Mouse (Mus musculus): ENCODE measurements around the gene Rhd. TPM values are rescaled to one million over a fixed set of nuclear protein-coding genes. Genes with fewer than 3 reads are reported as not detected.

Rhd gene
- polyA plus RNA-seq, 1 experiment, result 1.6 TPM

- peaks cover 3% of the 10 kb centered on the region for H3K4me1 ChIP-seq (ENCODE audit: control insufficient read depth, insufficient read depth, low read length)
- H3K36me3 ChIP-seq (ENCODE audit: control insufficient read depth, insufficient read depth, low read length), result no peaks in the 10 kb centered on the region
- TF ChIP-seq CTCF (IDR thresholded peaks at IDR 0.05; ENCODE audit: control insufficient read depth, insufficient read depth, insufficient replicate concordance, low read depth, low read length), result no peak
- TF ChIP-seq POLR2A (IDR thresholded peaks at IDR 0.05; ENCODE audit: control insufficient read depth, low read depth, low read length), result no peak
- H3K27ac ChIP-seq (ENCODE audit: control insufficient read depth, insufficient read depth, low read depth, low read length), result no peak overlapping the region
- H3K4me3 ChIP-seq (ENCODE audit: control insufficient read depth, low read depth, low read length), result no peak overlapping the region
- H3K27me3 ChIP-seq (ENCODE audit: control insufficient read depth, insufficient read depth, low read length), result no peaks in the 10 kb centered on the region
These were observed 3.7 kb downstream of the Rhd start for GRCm38 (mm10) chr4:134868065-134868464.

- no peaks in the 10 kb centered on the region for H3K36me3 ChIP-seq (ENCODE audit: control insufficient read depth, insufficient read depth, low read length)
- H3K4me1 ChIP-seq (ENCODE audit: control insufficient read depth, insufficient read depth, low read length), result peaks cover 3% of the 10 kb centered on the region
- H3K27ac ChIP-seq (ENCODE audit: control insufficient read depth, insufficient read depth, low read depth, low read length), result no peak overlapping the region
- no peak for TF ChIP-seq POLR2A (IDR thresholded peaks at IDR 0.05; ENCODE audit: control insufficient read depth, low read depth, low read length)
- TF ChIP-seq CTCF (IDR thresholded peaks at IDR 0.05; ENCODE audit: control insufficient read depth, insufficient read depth, insufficient replicate concordance, low read depth, low read length), result no peak
- H3K27me3 ChIP-seq (ENCODE audit: control insufficient read depth, insufficient read depth, low read length), result no peaks in the 10 kb centered on the region
- no peak overlapping the region for H3K4me3 ChIP-seq (ENCODE audit: control insufficient read depth, low read depth, low read length)
These were observed 4.2 kb downstream of the Rhd start for GRCm38 (mm10) chr4:134868490-134868889.

- no peak for TF ChIP-seq CTCF (IDR thresholded peaks at IDR 0.05; ENCODE audit: control insufficient read depth, insufficient read depth, insufficient replicate concordance, low read depth, low read length)
- no peak for TF ChIP-seq POLR2A (IDR thresholded peaks at IDR 0.05; ENCODE audit: control insufficient read depth, low read depth, low read length)
- H3K36me3 ChIP-seq (ENCODE audit: control insufficient read depth, insufficient read depth, low read length), result no peaks in the 10 kb centered on the region
- no peak overlapping the region for H3K4me3 ChIP-seq (ENCODE audit: control insufficient read depth, low read depth, low read length)
- peaks cover 3% of the 10 kb centered on the region for H3K4me1 ChIP-seq (ENCODE audit: control insufficient read depth, insufficient read depth, low read length)
- H3K27ac ChIP-seq (ENCODE audit: control insufficient read depth, insufficient read depth, low read depth, low read length), result no peak overlapping the region
- no peaks in the 10 kb centered on the region for H3K27me3 ChIP-seq (ENCODE audit: control insufficient read depth, insufficient read depth, low read length)
These were observed 4.9 kb downstream of the Rhd start for GRCm38 (mm10) chr4:134869068-134869730.

- Histone ChIP-seq H3K27me3 (ENCODE audit: control insufficient read depth, insufficient read depth, low read length) (no peaks in the 10 kb centered on the region), H3K4me3 (ENCODE audit: control insufficient read depth, low read depth, low read length) (no peak overlapping the region), H3K4me1 (ENCODE audit: control insufficient read depth, insufficient read depth, low read length) (peaks cover 3% of the 10 kb centered on the region), H3K27ac (ENCODE audit: control insufficient read depth, insufficient read depth, low read depth, low read length) (no peak overlapping the region), H3K36me3 (ENCODE audit: control insufficient read depth, insufficient read depth, low read length) (no peaks in the 10 kb centered on the region)
- no peak for TF ChIP-seq POLR2A (IDR thresholded peaks at IDR 0.05; ENCODE audit: control insufficient read depth, low read depth, low read length)
- TF ChIP-seq CTCF (IDR thresholded peaks at IDR 0.05; ENCODE audit: control insufficient read depth, insufficient read depth, insufficient replicate concordance, low read depth, low read length), result no peak
These were observed 5.6 kb downstream of the Rhd start for GRCm38 (mm10) chr4:134869815-134870375.

GRCm38 (mm10) chr4:134871477-134871876 lies 7.1 kb downstream of the Rhd start:
- Histone ChIP-seq H3K4me1 (ENCODE audit: control insufficient read depth, insufficient read depth, low read length) (peaks cover 3% of the 10 kb centered on the region), H3K4me3 (ENCODE audit: control insufficient read depth, low read depth, low read length) (no peak overlapping the region), H3K36me3 (ENCODE audit: control insufficient read depth, insufficient read depth, low read length) (no peaks in the 10 kb centered on the region), H3K27me3 (ENCODE audit: control insufficient read depth, insufficient read depth, low read length) (no peaks in the 10 kb centered on the region), H3K27ac (ENCODE audit: control insufficient read depth, insufficient read depth, low read depth, low read length) (no peak overlapping the region)
- TF ChIP-seq POLR2A (IDR thresholded peaks at IDR 0.05; ENCODE audit: control insufficient read depth, low read depth, low read length) (no peak), CTCF (IDR thresholded peaks at IDR 0.05; ENCODE audit: control insufficient read depth, insufficient read depth, insufficient replicate concordance, low read depth, low read length) (no peak)

GRCm38 (mm10) chr4:134871950-134872349 lies 7.6 kb downstream of the Rhd start:
- Histone ChIP-seq H3K4me1 (ENCODE audit: control insufficient read depth, insufficient read depth, low read length) (peaks cover 3% of the 10 kb centered on the region), H3K36me3 (ENCODE audit: control insufficient read depth, insufficient read depth, low read length) (no peaks in the 10 kb centered on the region), H3K27me3 (ENCODE audit: control insufficient read depth, insufficient read depth, low read length) (no peaks in the 10 kb centered on the region), H3K27ac (ENCODE audit: control insufficient read depth, insufficient read depth, low read depth, low read length) (no peak overlapping the region), H3K4me3 (ENCODE audit: control insufficient read depth, low read depth, low read length) (no peak overlapping the region)
- TF ChIP-seq CTCF (IDR thresholded peaks at IDR 0.05; ENCODE audit: control insufficient read depth, insufficient read depth, insufficient replicate concordance, low read depth, low read length) (no peak), POLR2A (IDR thresholded peaks at IDR 0.05; ENCODE audit: control insufficient read depth, low read depth, low read length) (no peak)

- Histone ChIP-seq H3K36me3 (ENCODE audit: control insufficient read depth, insufficient read depth, low read length) (no peaks in the 10 kb centered on the region), H3K4me1 (ENCODE audit: control insufficient read depth, insufficient read depth, low read length) (peaks cover 6% of the 10 kb centered on the region), H3K27me3 (ENCODE audit: control insufficient read depth, insufficient read depth, low read length) (no peaks in the 10 kb centered on the region), H3K4me3 (ENCODE audit: control insufficient read depth, low read depth, low read length) (no peak overlapping the region), H3K27ac (ENCODE audit: control insufficient read depth, insufficient read depth, low read depth, low read length) (no peak overlapping the region)
- TF ChIP-seq POLR2A (IDR thresholded peaks at IDR 0.05; ENCODE audit: control insufficient read depth, low read depth, low read length) (no peak), CTCF (IDR thresholded peaks at IDR 0.05; ENCODE audit: control insufficient read depth, insufficient read depth, insufficient replicate concordance, low read depth, low read length) (no peak)
These were observed 11.8 kb downstream of the Rhd start for GRCm38 (mm10) chr4:134876171-134876570.
